Mouse (Mus musculus) cerebellum, adult 2 months (tissue): ENCODE results near the gene Rexo4.

Experiments used
- CTCF ChIP-seq: fragments of 200-500 bp; IDR thresholded peaks from 2 replicates; pipeline ENCODE4 v1.5.1; 2011; ENCODE audit warnings: low read depth, mild to moderate bottlenecking, control low read depth, low read length, moderate library complexity, borderline replicate concordance; ENCODE audit not compliant: insufficient read depth
- POLR2A ChIP-seq: fragments of 200-500 bp; IDR thresholded peaks from 2 replicates; pipeline ENCODE4 v1.6.1; 2011; ENCODE audit warnings: low read length, control low read depth, borderline replicate concordance; ENCODE audit not compliant: insufficient read depth

GRCm38 (mm10) chr2:26914148-26914941, 49.8 kb downstream of the Rexo4 start:
- no peak for TF ChIP-seq POLR2A
- TF ChIP-seq CTCF, result no peak
